Mouse (Mus musculus) lung, embryonic 14.5 days (tissue): ENCODE measurements around the gene Wnt6. TPM values are rescaled to one million over a fixed set of nuclear protein-coding genes. Genes with fewer than 3 reads are reported as not detected.

ENCODE experiments used
- ATAC-seq: fragments of 200-750 bp; cut with Nextera tagmentation; 2 replicates; pipeline ENCODE4 v1.8.0; 2017; ENCODE audit warnings: mild to moderate bottlenecking, moderate TSS enrichment, moderate library complexity; ENCODE audit not compliant: insufficient read depth
- DNase-seq: peaks from one replicate; pipeline ENCODE4 v3.0.0-alpha.2; 2015
- H3K27ac ChIP-seq: fragments of 300-500 bp; sonication (generic); 2 replicates; pipeline ENCODE4 v1.5.1; 2014; ENCODE audit warnings: low read depth, mild to moderate bottlenecking, moderate library complexity
- H3K27me3 ChIP-seq: fragments of 300-500 bp; sonication (generic); 2 replicates; pipeline ENCODE4 v1.6.1; 2014; ENCODE audit warnings: low read length, control low read depth; ENCODE audit not compliant: insufficient read depth
- H3K36me3 ChIP-seq: fragments of 300-500 bp; sonication (generic); 2 replicates; pipeline ENCODE4 v1.6.1; 2014; ENCODE audit warnings: control low read depth; ENCODE audit not compliant: insufficient read depth
- H3K4me1 ChIP-seq: fragments of 300-500 bp; sonication (generic); 2 replicates; pipeline ENCODE4 v1.6.1; 2014; ENCODE audit warnings: antibody characterized with exemption, control low read depth; ENCODE audit not compliant: insufficient read depth
- H3K4me2 ChIP-seq: fragments of 300-500 bp; sonication (generic); 2 replicates; pipeline ENCODE4 v1.6.1; 2014; ENCODE audit warnings: mild to moderate bottlenecking
- H3K4me3 ChIP-seq: fragments of 300-500 bp; sonication (generic); 2 replicates; pipeline ENCODE4 v1.5.1; 2014; ENCODE audit warnings: low read depth, low read length
- H3K9ac ChIP-seq: fragments of 300-500 bp; sonication (generic); 2 replicates; pipeline ENCODE4 v1.6.1; 2014
- H3K9me3 ChIP-seq: fragments of 300-500 bp; sonication (generic); 2 replicates; pipeline ENCODE4 v1.6.1; 2016; ENCODE audit warnings: low read depth, low read length, control low read depth
- CTCF ChIP-seq: IDR thresholded peaks from 2 replicates; pipeline ENCODE4 v1.5.1; 2016; ENCODE audit warnings: antibody characterized with exemption, low read depth
- WGBS: fragments of 180-500 bp; shearing (Covaris S2); extraction: QIAGEN DNeasy Blood & Tissue Kit; methylation state at CpG from one replicate; pipeline ENCODE4 v1.1.7; 2014; 5-methylcytosine and 5-hydroxymethylcytosine counted together
- polyA plus RNA-seq: library from polyadenylated mRNA; unstranded; fragments of >200 nt; fragmentation: Nextera tagmentation; extraction: Ambion mirVana; gene quantifications from 2 replicates; pipeline ENCODE4 v1.2.1, GENCODE M21; 2014

The Wnt6 gene
- polyA plus RNA-seq, 1 experiment from 2014 or later = 0.57 TPM

DNA sequence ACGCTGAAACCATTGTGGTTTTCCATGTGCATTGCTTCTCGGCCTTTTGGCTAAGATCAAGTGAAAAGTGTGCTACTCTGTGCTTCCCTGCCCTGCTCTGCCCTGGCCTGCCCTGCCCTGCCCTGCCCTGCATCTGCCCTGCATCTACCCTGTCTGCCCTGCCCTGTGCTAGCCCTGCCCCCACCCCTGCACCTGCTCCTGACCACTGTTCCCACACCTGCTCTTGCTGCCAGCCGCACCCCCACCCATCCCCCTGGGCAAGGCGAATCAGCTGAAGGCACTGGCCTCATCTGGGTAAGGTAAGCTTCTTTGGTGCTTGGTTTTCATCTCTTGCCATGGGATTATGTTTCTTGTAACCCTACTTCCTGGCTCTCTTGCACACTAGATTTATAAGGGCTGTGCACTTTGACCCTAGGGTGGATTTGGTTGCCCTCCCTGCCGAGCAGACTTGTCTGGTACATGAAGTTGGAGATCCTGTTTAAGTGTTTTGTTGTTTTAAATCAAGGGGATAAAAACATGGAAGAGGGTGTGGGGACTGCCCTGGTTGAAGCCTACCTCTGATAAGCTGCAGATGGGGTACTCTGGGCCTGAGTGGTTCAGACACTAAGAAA lies 17.4 kb upstream of the Wnt6 start:
- 63% methylated on average over 5 of the region's 5 CpGs for WGBS
- Histone ChIP-seq H3K4me3 (no peak overlapping the region), H3K9me3 (no peaks in the 10 kb centered on the region), H3K4me2 (no peak overlapping the region), H3K27me3 (0 out of 2 replicates have a peak, but pooled peaks cover under 1% of the 10 kb centered on the region), H3K36me3 (no peaks in the 10 kb centered on the region), H3K4me1 (no peaks in the 10 kb centered on the region), H3K27ac (no peak overlapping the region), H3K9ac (no peak overlapping the region)
- DNase-seq (no peak), ATAC-seq (no peak)
- no peak for TF ChIP-seq CTCF

GRCm38 (mm10) chr1:74759773-74760172 lies 11.9 kb upstream of the Wnt6 start:
- DNase-seq (peak; percentile 81), ATAC-seq (peak; percentile 52; the same call in 1 of the 2 replicates)
- Histone ChIP-seq H3K36me3 (no peaks in the 10 kb centered on the region), H3K27ac (no peak overlapping the region), H3K9ac (no peak overlapping the region), H3K4me1 (no peaks in the 10 kb centered on the region), H3K4me3 (no peak overlapping the region), H3K4me2 (no peak overlapping the region), H3K27me3 (no peaks in the 10 kb centered on the region), H3K9me3 (no peaks in the 10 kb centered on the region)
- WGBS = 21% methylated on average over 4 of the region's 4 CpGs
- TF ChIP-seq CTCF = peak; percentile 74

DNA sequence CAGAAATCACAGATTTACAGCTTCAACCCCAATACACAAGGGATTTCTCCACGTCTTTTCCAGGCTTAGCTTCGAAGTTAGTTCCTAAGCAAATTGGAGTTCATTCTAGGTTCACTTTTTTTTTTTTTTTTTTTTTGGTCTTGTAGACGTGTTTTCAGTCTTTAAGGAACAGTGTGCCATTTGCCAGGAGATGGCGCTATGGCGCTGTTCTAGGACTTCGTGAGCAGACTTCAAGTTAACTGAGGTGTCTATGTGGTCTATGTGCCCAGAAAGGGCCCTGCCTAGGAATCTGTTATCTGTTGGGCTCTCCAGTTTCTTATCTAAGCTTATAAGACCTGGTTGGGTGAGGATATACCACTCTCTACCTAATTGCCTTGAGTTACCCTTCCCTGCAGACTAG lies 8.6 kb upstream of the Wnt6 start:
- Histone ChIP-seq H3K4me1 (no peaks in the 10 kb centered on the region), H3K9me3 (no peaks in the 10 kb centered on the region), H3K4me2 (no peak overlapping the region), H3K27me3 (peaks cover 4% of the 10 kb centered on the region; the same call in 1 of the 2 replicates), H3K36me3 (no peaks in the 10 kb centered on the region), H3K4me3 (no peak overlapping the region), H3K9ac (no peak overlapping the region), H3K27ac (no peak overlapping the region)
- TF ChIP-seq CTCF = peak; percentile 68
- ATAC-seq (no peak), DNase-seq (peak; percentile 92)
- 1% methylated on average over 6 of the region's 6 CpGs for WGBS

DNA sequence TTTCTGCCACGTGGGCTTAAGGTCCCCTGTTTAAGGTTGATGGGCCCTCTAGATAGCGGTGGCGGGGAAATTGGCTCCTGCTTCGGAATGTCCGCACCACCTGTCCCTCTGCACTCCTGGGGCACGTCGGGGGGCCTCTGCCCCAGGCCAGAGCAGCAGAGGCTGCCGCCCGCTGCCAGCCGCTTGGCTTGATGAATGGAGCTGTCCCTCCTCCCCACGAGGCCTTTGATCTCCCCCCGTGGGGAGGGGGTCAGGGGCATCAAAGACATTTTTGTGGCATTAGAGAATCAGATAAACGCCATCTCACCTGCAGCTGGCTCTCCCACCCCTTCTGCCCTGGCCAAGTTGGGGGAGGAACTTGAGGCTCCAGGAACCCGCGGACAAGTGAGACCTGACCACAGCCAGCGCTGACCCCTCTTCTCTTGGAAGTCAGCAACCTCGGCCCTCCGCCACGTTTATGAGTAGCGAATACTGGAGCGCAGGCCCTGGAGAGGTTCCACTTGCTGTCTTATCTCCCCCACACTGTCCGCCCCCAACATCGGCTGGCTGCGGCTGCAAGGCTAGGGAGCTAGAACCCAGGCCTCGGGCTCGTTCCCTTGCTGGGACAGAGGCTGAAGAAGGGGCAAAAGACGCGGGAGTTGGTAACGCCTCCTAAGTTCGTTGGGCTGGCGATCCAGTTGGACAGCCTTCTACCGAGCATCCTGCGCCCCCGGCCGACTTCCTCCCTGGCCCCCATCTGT lies 795 bp upstream of the Wnt6 start:
- 1% methylated on average over 35 of the region's 35 CpGs for WGBS
- peaks cover 61% of the 10 kb centered on the region for H3K27me3 ChIP-seq
- H3K9me3 ChIP-seq = no peaks in the 10 kb centered on the region
- TF ChIP-seq CTCF = no peak
- H3K4me2 ChIP-seq = peak overlapping the region; percentile 90
- no peak overlapping the region for H3K27ac ChIP-seq
- H3K4me1 ChIP-seq = peaks cover 13% of the 10 kb centered on the region
- H3K9ac ChIP-seq = 0 out of 2 replicates have a peak overlapping the region, but pooled peaks have one; percentile 43
- H3K36me3 ChIP-seq = no peaks in the 10 kb centered on the region
- DNase-seq (peak; percentile 33), ATAC-seq (no peak)
- H3K4me3 ChIP-seq = peak overlapping the region; percentile 46

DNA sequence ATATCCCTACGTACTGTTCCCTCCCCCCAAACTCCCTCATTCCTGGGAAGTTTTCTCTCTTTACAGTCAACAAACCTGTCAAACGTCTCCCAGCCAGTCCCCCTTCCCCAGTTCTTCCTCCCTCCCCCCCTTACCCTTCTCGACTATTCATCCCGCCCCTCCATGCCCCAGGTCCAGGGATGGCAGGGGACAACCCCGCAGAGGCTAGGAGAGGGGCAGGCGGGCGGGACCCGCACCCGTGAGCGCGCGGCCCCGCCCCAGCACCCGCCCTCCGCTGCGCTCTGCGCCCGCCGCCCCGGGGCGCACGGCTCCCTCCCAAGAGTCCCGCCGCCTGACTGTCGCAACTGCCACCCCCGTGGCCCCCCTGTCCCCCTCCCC lies 236 bp upstream of the Wnt6 start:
- H3K27me3 ChIP-seq = peaks cover 61% of the 10 kb centered on the region
- TF ChIP-seq CTCF = no peak
- peak overlapping the region; percentile 90 for H3K4me2 ChIP-seq
- no peaks in the 10 kb centered on the region for H3K9me3 ChIP-seq
- DNase-seq = no peak
- 0 out of 2 replicates have a peak, but pooled peaks have one; percentile 25 for ATAC-seq
- peak overlapping the region; percentile 46 for H3K4me3 ChIP-seq
- peaks cover 13% of the 10 kb centered on the region for H3K4me1 ChIP-seq
- H3K9ac ChIP-seq = peak overlapping the region; percentile 43
- H3K27ac ChIP-seq = no peak overlapping the region
- WGBS = 2% methylated on average over 26 of the region's 26 CpGs
- no peaks in the 10 kb centered on the region for H3K36me3 ChIP-seq

GRCm38 (mm10) chr1:74771931-74772620 lies 384 bp downstream of the Wnt6 start:
- H3K36me3 ChIP-seq = no peaks in the 10 kb centered on the region
- H3K4me3 ChIP-seq = peak overlapping the region; percentile 46
- no peaks in the 10 kb centered on the region for H3K9me3 ChIP-seq
- DNase-seq (peak; percentile 31), ATAC-seq (peak; percentile 9; the same call in 1 of the 2 replicates)
- no peak for TF ChIP-seq CTCF
- peak overlapping the region; percentile 90 for H3K4me2 ChIP-seq
- peak overlapping the region; percentile 43 for H3K9ac ChIP-seq
- peaks cover 13% of the 10 kb centered on the region for H3K4me1 ChIP-seq
- WGBS = 2% methylated on average over 39 of the region's 51 CpGs
- no peak overlapping the region for H3K27ac ChIP-seq
- peaks cover 61% of the 10 kb centered on the region for H3K27me3 ChIP-seq

DNA sequence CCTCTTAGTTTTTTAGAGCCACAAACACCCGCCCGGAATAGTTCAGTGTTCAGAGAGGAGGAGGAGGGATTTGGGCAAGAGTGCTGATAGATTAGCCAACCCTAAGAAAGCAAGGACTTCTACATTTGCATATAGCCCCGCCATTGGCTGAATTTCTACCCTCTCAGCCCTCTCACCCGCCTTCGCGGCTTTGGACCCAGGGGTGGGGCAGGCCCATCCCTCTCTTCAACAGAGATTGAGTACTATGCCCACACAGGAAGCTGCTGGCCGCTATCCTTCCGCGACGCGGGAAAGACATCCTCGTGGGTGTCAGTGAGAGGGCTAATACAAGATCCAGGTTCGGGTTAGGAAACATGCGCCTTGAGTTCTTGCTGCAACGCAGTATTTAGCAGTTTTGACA lies 1.4 kb downstream of the Wnt6 start:
- H3K9ac ChIP-seq = no peak overlapping the region
- H3K4me1 ChIP-seq = peaks cover 13% of the 10 kb centered on the region
- under 1% methylated on average over 15 of the region's 15 CpGs for WGBS
- no peaks in the 10 kb centered on the region for H3K36me3 ChIP-seq
- H3K9me3 ChIP-seq = no peaks in the 10 kb centered on the region
- H3K4me2 ChIP-seq = peak overlapping the region; percentile 90
- H3K4me3 ChIP-seq = peak overlapping the region; percentile 46
- TF ChIP-seq CTCF = no peak
- peaks cover 57% of the 10 kb centered on the region for H3K27me3 ChIP-seq
- DNase-seq (peak; percentile 90), ATAC-seq (peak; percentile 88)
- no peak overlapping the region for H3K27ac ChIP-seq
